Mouse (Mus musculus) lung, postnatal 0 days (tissue): ENCODE results near the gene Slc22a4. TPM values are rescaled to one million over a fixed set of nuclear protein-coding genes. Genes with fewer than 3 reads are reported as not detected.
A peak's percentile ranks its signal among the peaks of the same experiment; 100 is the strongest.
"Not testable (repeated sequence)": the region's sequence is repeated elsewhere in the genome, so short reads cannot be mapped to it uniquely, and the experiment has no call there.

ENCODE experiments used
- ATAC-seq: fragments of 200-750 bp; cut with Nextera tagmentation; 2 replicates; pipeline ENCODE4 v1.8.0; 2017; ENCODE audit warnings: moderate library complexity
- DNase-seq: peaks from one replicate; pipeline ENCODE4 v3.0.0-alpha.2; 2016; ENCODE audit warnings: low spot score
- H3K27ac ChIP-seq: fragments of 300-500 bp; sonication (generic); 2 replicates; pipeline ENCODE4 v1.5.1; 2014; ENCODE audit warnings: antibody characterized with exemption, mild to moderate bottlenecking, low read length, mixed read lengths
- H3K27me3 ChIP-seq: fragments of 300-500 bp; sonication (generic); replicated peaks from 2 replicates; pipeline ENCODE4 v1.6.1; 2014; ENCODE audit warnings: low read length, mixed read lengths; ENCODE audit not compliant: insufficient read depth
- H3K36me3 ChIP-seq: fragments of 300-500 bp; sonication (generic); 2 replicates; pipeline ENCODE4 v1.6.1; 2014; ENCODE audit warnings: low read length, mixed read lengths; ENCODE audit not compliant: insufficient read depth
- H3K4me1 ChIP-seq: fragments of 300-500 bp; sonication (generic); 2 replicates; pipeline ENCODE4 v1.6.1; 2014; ENCODE audit warnings: antibody characterized with exemption, low read depth, low read length, mixed read lengths; ENCODE audit not compliant: insufficient read depth
- H3K4me2 ChIP-seq: fragments of 300-500 bp; sonication (generic); replicated peaks from 2 replicates; pipeline ENCODE4 v1.6.1; 2014; ENCODE audit warnings: low read depth, mild to moderate bottlenecking, low read length, moderate library complexity, mixed read lengths
- H3K4me3 ChIP-seq: fragments of 300-500 bp; sonication (generic); 2 replicates; pipeline ENCODE4 v1.5.1; 2014; ENCODE audit warnings: low read depth, low read length
- H3K9ac ChIP-seq: fragments of 300-500 bp; sonication (generic); replicated peaks from 2 replicates; pipeline ENCODE4 v1.6.1; 2014; ENCODE audit warnings: low read depth, mild to moderate bottlenecking
- H3K9me3 ChIP-seq: fragments of 300-500 bp; sonication (generic); 2 replicates; pipeline ENCODE4 v1.6.1; 2016; ENCODE audit warnings: low read length, mixed read lengths
- CTCF ChIP-seq: IDR thresholded peaks from 2 replicates; pipeline ENCODE4 v1.5.1; 2016; ENCODE audit warnings: antibody characterized with exemption, mild to moderate bottlenecking
- EP300 ChIP-seq: IDR thresholded peaks from 2 replicates; pipeline ENCODE4 v1.6.1; 2016; ENCODE audit warnings: antibody characterized with exemption, mild to moderate bottlenecking, control low read depth
- WGBS: fragments of 180-500 bp; shearing (Covaris S2); extraction: QIAGEN DNeasy Blood & Tissue Kit; methylation state at CpG from one replicate; pipeline ENCODE4 v1.1.7; 2014; 5-methylcytosine and 5-hydroxymethylcytosine counted together
- polyA plus RNA-seq: library from polyadenylated mRNA; unstranded; fragments of >200 nt; fragmentation: Nextera tagmentation; extraction: Ambion mirVana; gene quantifications from 2 replicates; pipeline ENCODE4 v1.2.1, GENCODE M21; 2015

Slc22a4 gene
- polyA plus RNA-seq, 1 experiment from 2014 or later, result 1.1 TPM

DNA sequence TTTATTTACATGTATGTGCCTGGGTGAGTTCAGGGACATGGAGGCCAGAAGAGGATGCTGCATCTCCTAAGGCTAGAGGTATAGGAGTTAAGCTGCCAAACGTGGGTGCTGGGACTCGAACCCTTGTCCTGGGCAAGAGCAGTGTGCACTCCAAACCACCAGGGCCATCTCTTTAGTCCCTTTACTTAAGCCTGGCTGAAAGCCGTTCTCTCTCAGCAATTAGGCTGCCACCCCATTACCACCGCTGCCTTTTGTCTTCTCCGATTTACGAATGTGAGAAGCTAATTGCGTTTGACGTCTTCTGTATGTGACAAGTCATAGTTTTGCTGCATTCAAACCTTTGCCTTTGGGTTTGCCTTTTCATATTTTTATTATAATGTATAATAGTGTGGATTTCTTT, 11.8 kb downstream of the Slc22a4 start:
- no peaks in the 10 kb centered on the region for H3K9me3 ChIP-seq
- DNase-seq (no peak), ATAC-seq (no peak)
- no peaks in the 10 kb centered on the region for H3K4me1 ChIP-seq
- H3K4me2 ChIP-seq, result no peak overlapping the region
- no peak overlapping the region for H3K4me3 ChIP-seq
- no peak overlapping the region for H3K9ac ChIP-seq
- H3K36me3 ChIP-seq, result no peaks in the 10 kb centered on the region
- TF ChIP-seq EP300 (no peak), CTCF (no peak)
- WGBS, result 75% methylated on average over 8 of the region's 8 CpGs
- no peak overlapping the region for H3K27ac ChIP-seq
- no peaks in the 10 kb centered on the region for H3K27me3 ChIP-seq

DNA sequence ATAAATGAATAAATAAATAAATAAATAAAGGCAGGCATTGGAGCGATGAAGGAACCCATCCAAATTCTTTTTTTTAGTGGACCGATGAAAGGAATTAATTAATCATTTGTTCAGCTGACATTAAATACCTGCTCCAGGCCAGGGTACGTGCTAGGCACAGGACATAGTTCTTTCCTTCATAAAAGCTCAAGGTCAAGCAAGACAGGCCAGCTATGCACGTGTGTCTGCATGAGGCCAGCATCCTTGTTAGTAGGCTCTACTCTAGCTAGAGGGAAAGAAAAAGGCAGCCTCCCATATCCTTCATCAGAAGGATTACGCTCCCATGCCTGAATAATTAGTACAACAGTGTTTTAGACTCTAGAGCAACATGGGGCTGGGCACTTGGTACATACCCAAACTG, 14.9 kb downstream of the Slc22a4 start:
- Histone ChIP-seq H3K9me3 (no peaks in the 10 kb centered on the region), H3K9ac (no peak overlapping the region), H3K36me3 (no peaks in the 10 kb centered on the region), H3K27me3 (no peaks in the 10 kb centered on the region), H3K4me3 (no peak overlapping the region), H3K4me2 (no peak overlapping the region), H3K27ac (no peak overlapping the region), H3K4me1 (no peaks in the 10 kb centered on the region)
- DNase-seq (no peak), ATAC-seq (no peak)
- WGBS, result 78% methylated on average over 5 of the region's 5 CpGs
- no peak for TF ChIP-seq EP300
- TF ChIP-seq CTCF, result no peak

DNA sequence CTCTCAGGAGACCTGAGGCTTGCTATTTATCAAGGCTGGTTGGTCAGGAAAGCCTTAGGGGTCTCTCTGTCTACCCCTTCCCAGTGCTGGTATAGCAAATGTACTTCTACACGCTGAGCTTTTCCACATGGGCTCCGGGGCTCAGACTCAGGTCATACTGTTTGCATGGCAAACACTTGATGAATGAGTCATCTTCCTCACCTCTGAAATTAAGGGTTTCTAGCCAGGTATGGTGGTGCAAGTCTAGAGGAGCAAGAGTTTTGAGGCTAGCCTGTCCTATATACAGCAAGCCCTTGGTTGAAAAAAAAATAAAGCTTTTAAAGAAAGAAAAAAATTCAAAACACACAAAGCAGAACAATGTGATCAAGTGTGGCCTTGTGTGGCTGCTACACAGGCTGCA, 16.6 kb downstream of the Slc22a4 start:
- Histone ChIP-seq H3K4me1 (no peaks in the 10 kb centered on the region; the same call in 1 of the 2 replicates), H3K9me3 (no peaks in the 10 kb centered on the region), H3K27ac (no peak overlapping the region), H3K4me2 (no peak overlapping the region), H3K9ac (no peak overlapping the region), H3K36me3 (no peaks in the 10 kb centered on the region), H3K27me3 (no peaks in the 10 kb centered on the region), H3K4me3 (no peak overlapping the region)
- ATAC-seq (peak; percentile 85), DNase-seq (peak; percentile 80)
- TF ChIP-seq EP300 (no peak), CTCF (no peak)
- 71% methylated on average over 2 of the region's 2 CpGs for WGBS

DNA sequence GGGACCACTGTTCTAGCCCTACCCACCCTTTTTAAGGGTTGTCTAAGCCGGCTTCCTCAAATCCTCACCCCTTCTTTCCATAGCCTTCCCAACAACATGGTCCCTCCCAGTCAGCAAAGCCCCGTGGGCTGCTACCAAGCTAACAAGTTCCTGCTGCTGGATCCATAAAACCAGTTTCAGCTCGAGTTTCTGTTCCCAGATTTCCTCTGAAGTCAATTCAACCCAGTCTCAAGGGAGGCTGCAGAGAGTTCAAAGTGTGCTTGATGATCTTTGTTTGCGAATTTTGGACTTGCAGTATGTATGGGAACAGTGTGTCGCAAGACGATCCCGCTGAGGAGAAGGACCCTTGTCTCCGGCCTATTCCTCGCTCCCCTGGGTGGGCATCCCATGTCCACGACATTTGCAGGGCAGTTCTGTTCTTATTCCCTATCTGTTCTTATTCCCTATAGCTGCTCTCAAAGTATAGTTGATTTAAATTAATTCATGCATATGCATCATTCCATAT, 19.4 kb downstream of the Slc22a4 start:
- H3K36me3 ChIP-seq, result no peaks in the 10 kb centered on the region
- no peaks in the 10 kb centered on the region for H3K27me3 ChIP-seq
- WGBS, result 71% methylated on average over 10 of the region's 10 CpGs
- ATAC-seq (no peak; the same call in 1 of the 2 replicates), DNase-seq (peak; percentile 11)
- H3K9ac ChIP-seq, result no peak overlapping the region
- no peak overlapping the region for H3K4me3 ChIP-seq
- H3K27ac ChIP-seq, result no peak overlapping the region
- H3K4me2 ChIP-seq, result no peak overlapping the region
- no peaks in the 10 kb centered on the region; the same call in 1 of the 2 replicates for H3K4me1 ChIP-seq
- TF ChIP-seq EP300 (no peak), CTCF (no peak)
- H3K9me3 ChIP-seq, result no peaks in the 10 kb centered on the region

DNA sequence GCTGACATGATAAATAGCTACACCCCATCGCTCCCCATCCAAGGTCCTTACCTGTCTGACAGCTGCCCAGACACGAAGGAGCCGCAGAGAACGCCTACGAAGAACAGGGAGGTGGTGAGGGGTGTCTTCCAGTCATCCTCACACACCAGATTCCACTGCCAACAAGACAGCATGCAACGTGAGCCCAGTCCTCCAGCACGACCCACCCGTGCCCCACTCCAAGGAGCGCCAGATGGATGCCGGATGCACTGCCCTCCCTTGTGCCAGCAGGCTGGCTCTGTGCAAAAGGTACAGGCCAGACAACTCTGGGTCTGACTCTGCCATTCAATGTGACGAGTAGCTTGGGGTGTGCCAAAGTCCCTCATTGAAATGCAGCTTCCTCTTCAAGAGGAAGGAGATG, 20.2 kb downstream of the Slc22a4 start:
- no peak for TF ChIP-seq CTCF
- no peak for TF ChIP-seq EP300
- 83% methylated on average over 11 of the region's 11 CpGs for WGBS

DNA sequence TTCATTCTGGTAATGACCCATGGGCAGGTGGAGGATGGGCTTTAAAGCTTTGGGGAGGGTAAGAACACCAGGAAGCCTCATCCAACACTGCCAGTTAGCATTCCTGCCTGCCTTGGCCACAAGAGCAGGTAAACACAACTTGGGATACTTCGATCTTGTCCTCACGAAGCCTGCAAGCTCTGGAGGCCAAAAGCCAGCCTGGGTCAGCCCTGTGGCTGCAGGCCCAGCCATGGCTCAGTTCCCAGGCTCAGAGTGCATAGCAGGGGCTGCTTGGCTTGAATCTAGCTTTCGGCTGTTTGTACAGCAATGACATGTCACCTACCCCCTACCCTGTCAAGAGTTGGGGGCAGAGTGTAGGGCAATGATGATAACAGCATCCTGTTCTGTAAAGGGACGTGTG, 21.0 kb downstream of the Slc22a4 start:
- ATAC-seq, result no peak

More for the DNA sequence above, 20.2 kb downstream of the Slc22a4 start:
- ATAC-seq, result no peak
- no peaks in the 10 kb centered on the region for H3K27me3 ChIP-seq
- H3K4me1 ChIP-seq, result no peaks in the 10 kb centered on the region; the same call in 1 of the 2 replicates
- no peak overlapping the region for H3K9ac ChIP-seq
- H3K4me3 ChIP-seq, result no peak overlapping the region
- no peak overlapping the region for H3K4me2 ChIP-seq
- H3K36me3 ChIP-seq, result no peaks in the 10 kb centered on the region
- DNase-seq, result no peak
- H3K27ac ChIP-seq, result no peak overlapping the region
- no peaks in the 10 kb centered on the region for H3K9me3 ChIP-seq

DNA sequence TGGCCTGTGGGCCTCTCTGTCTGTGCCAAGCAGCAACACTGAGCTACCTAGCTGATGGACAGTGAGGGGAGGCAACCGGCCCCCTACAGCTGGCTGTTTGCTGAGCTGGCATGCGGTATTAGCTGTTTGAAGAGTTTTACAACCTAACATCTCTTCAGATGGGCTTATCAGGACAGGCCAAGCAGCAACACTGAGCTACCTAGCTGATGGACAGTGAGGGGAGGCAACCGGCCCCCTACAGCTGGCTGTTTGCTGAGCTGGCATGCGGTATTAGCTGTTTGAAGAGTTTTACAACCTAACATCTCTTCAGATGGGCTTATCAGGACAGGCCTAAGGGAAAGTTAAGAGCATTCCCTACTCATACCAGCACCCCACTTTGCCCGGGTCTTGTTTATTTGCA, 21.5 kb downstream of the Slc22a4 start:
- WGBS, result 36% methylated on average over 5 of the region's 5 CpGs
- H3K27me3 ChIP-seq, H3K9me3 ChIP-seq, H3K4me3 ChIP-seq, H3K36me3 ChIP-seq, H3K27ac ChIP-seq, ATAC-seq, H3K9ac ChIP-seq, H3K4me1 ChIP-seq, DNase-seq, H3K4me2 ChIP-seq: not testable (repeated sequence)

More for the DNA sequence above, 21.0 kb downstream of the Slc22a4 start:
- Histone ChIP-seq H3K27me3 (no peaks in the 10 kb centered on the region), H3K9me3 (no peaks in the 10 kb centered on the region), H3K36me3 (no peaks in the 10 kb centered on the region), H3K4me3 (no peak overlapping the region), H3K9ac (no peak overlapping the region), H3K27ac (no peak overlapping the region), H3K4me2 (no peak overlapping the region), H3K4me1 (no peaks in the 10 kb centered on the region; the same call in 1 of the 2 replicates)
- 49% methylated on average over 4 of the region's 4 CpGs for WGBS
- no peak for DNase-seq
- no peak for TF ChIP-seq EP300
- TF ChIP-seq CTCF, result no peak
